Mouse (Mus musculus) embryonic facial prominence, embryonic 13.5 days (tissue): ENCODE measurements around the gene Sesn3. TPM values are rescaled to one million over a fixed set of nuclear protein-coding genes. Genes with fewer than 3 reads are reported as not detected.
A peak's percentile ranks its signal among the peaks of the same experiment; 100 is the strongest.

Experiments
- ATAC-seq: fragments of 200-750 bp; cut with Nextera tagmentation; 2 replicates; pipeline ENCODE4 v1.8.0; 2017; ENCODE audit warnings: low read depth; ENCODE audit not compliant: insufficient number of reproducible peaks, insufficient read depth, low FRiP score, low TSS enrichment
- H3K27ac ChIP-seq: fragments of 300-500 bp; sonication (generic); 2 replicates; pipeline ENCODE4 v1.5.1; 2015; ENCODE audit warnings: moderate library complexity, mild to moderate bottlenecking, inconsistent platforms
- H3K27me3 ChIP-seq: fragments of 300-500 bp; sonication (generic); 2 replicates; pipeline ENCODE4 v1.6.1; 2015; ENCODE audit warnings: mild to moderate bottlenecking, inconsistent platforms
- H3K36me3 ChIP-seq: fragments of 300-500 bp; sonication (generic); 2 replicates; pipeline ENCODE4 v1.6.1; 2015; ENCODE audit warnings: mild to moderate bottlenecking, inconsistent platforms
- H3K4me1 ChIP-seq: fragments of 300-500 bp; sonication (generic); 2 replicates; pipeline ENCODE4 v1.6.1; 2015; ENCODE audit warnings: inconsistent platforms
- H3K4me2 ChIP-seq: fragments of 300-500 bp; sonication (generic); 2 replicates; pipeline ENCODE4 v1.6.1; 2015; ENCODE audit warnings: moderate library complexity, mild to moderate bottlenecking, inconsistent platforms
- H3K4me3 ChIP-seq: fragments of 300-500 bp; sonication (generic); 2 replicates; pipeline ENCODE4 v1.5.1; 2015; ENCODE audit warnings: mild to moderate bottlenecking, inconsistent platforms
- H3K9ac ChIP-seq: fragments of 300-500 bp; sonication (generic); 2 replicates; pipeline ENCODE4 v1.6.1; 2015; ENCODE audit warnings: mild to moderate bottlenecking, inconsistent platforms
- H3K9me3 ChIP-seq: fragments of 300-500 bp; sonication (generic); 2 replicates; pipeline ENCODE4 v1.6.1; 2016; ENCODE audit warnings: inconsistent platforms
- WGBS: fragments of 180-500 bp; shearing (Covaris S2); methylation state at CpG from one replicate; pipeline ENCODE4 v1.1.7; 2015; ENCODE audit warnings: mixed read lengths; 5-methylcytosine and 5-hydroxymethylcytosine counted together
- polyA plus RNA-seq: library from polyadenylated mRNA; unstranded; fragments of >200 nt; fragmentation: Nextera tagmentation; extraction: Ambion mirVana; gene quantifications from 2 replicates; pipeline ENCODE4 v1.2.1, GENCODE M21; 2015

Sesn3 gene
- polyA plus RNA-seq, 1 experiment from 2014 or later = 27.5 TPM

DNA sequence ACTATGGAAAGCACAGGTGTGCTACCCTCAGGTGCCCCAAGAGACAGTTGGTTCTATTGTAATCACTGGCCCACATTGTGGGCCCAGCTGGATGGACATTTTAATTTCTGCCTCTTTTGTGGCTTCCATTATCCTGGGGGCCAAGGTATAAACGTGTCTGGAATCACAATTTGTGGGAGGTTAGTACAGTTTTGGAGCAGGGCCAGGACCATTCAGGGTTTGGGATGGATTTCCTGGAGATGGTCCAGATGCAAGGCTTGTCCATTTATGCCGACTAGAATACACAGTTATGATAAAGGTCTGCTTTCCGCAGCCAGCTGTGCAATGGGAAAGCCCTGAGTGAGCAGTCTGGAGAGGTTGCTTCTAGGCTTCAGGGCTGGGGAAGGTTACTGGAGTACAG lies 13.7 kb upstream of the Sesn3 start:
- H3K9me3 ChIP-seq = no peaks in the 10 kb centered on the region
- H3K27ac ChIP-seq = no peak overlapping the region
- H3K36me3 ChIP-seq = no peaks in the 10 kb centered on the region
- no peak overlapping the region for H3K4me3 ChIP-seq
- no peak overlapping the region for H3K4me2 ChIP-seq
- 0 out of 2 replicates have a peak, but pooled peaks cover 4% of the 10 kb centered on the region for H3K4me1 ChIP-seq
- no peaks in the 10 kb centered on the region for H3K27me3 ChIP-seq
- no peak for ATAC-seq
- WGBS = 57% methylated on average over 3 of the region's 3 CpGs
- H3K9ac ChIP-seq = no peak overlapping the region

DNA sequence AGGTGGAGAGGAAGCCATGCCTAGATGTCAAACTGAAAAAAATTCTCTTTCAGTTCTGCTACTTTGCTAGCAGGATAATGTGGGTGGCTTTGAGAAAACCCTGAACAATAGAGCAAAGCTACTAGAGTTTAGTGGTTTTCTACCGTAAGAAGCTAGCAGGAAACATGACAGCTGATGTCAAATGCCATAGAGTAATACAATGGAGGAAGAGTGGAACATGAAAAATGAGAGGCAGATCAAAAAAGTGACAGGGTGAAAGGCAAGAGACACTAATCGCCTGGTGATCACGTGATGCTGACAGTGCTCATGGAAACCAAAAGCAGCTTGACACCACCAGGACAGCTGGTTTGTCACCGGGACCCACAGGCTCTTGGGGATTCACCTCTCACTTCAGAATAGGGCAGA lies 12.3 kb upstream of the Sesn3 start:
- no peak overlapping the region for H3K4me2 ChIP-seq
- no peaks in the 10 kb centered on the region for H3K36me3 ChIP-seq
- ATAC-seq = no peak
- no peaks in the 10 kb centered on the region for H3K27me3 ChIP-seq
- no peaks in the 10 kb centered on the region for H3K9me3 ChIP-seq
- H3K4me1 ChIP-seq = 0 out of 2 replicates have a peak, but pooled peaks cover 4% of the 10 kb centered on the region
- H3K9ac ChIP-seq = no peak overlapping the region
- H3K27ac ChIP-seq = no peak overlapping the region
- 64% methylated on average over 4 of the region's 4 CpGs for WGBS
- no peak overlapping the region for H3K4me3 ChIP-seq

GRCm38 (mm10) chr9:14266470-14266869 lies 8.4 kb upstream of the Sesn3 start:
- no peaks in the 10 kb centered on the region for H3K9me3 ChIP-seq
- H3K4me1 ChIP-seq = no peaks in the 10 kb centered on the region
- H3K4me2 ChIP-seq = no peak overlapping the region
- ATAC-seq = no peak
- no peaks in the 10 kb centered on the region for H3K27me3 ChIP-seq
- no peak overlapping the region for H3K4me3 ChIP-seq
- 15% methylated on average over 2 of the region's 2 CpGs for WGBS
- no peak overlapping the region for H3K9ac ChIP-seq
- no peak overlapping the region for H3K27ac ChIP-seq
- H3K36me3 ChIP-seq = no peaks in the 10 kb centered on the region

GRCm38 (mm10) chr9:14268578-14268977 lies 6.3 kb upstream of the Sesn3 start:
- Histone ChIP-seq H3K9ac (no peak overlapping the region), H3K4me2 (no peak overlapping the region), H3K4me1 (no peaks in the 10 kb centered on the region), H3K4me3 (no peak overlapping the region), H3K27me3 (no peaks in the 10 kb centered on the region), H3K9me3 (no peaks in the 10 kb centered on the region), H3K36me3 (no peaks in the 10 kb centered on the region), H3K27ac (no peak overlapping the region)
- ATAC-seq = no peak
- WGBS = 71% methylated on average over 2 of the region's 2 CpGs

- WGBS = 80% methylated on average over 1 of the region's 1 CpGs
- Histone ChIP-seq H3K27me3 (no peaks in the 10 kb centered on the region), H3K27ac (no peak overlapping the region), H3K9me3 (no peaks in the 10 kb centered on the region), H3K9ac (no peak overlapping the region), H3K36me3 (no peaks in the 10 kb centered on the region), H3K4me2 (no peak overlapping the region), H3K4me1 (peaks cover 10% of the 10 kb centered on the region), H3K4me3 (no peak overlapping the region)
- ATAC-seq = no peak
Observed at GRCm38 (mm10) chr9:14272921-14273320, 1.9 kb upstream of the Sesn3 start.

- peak overlapping the region; percentile 98 for H3K27ac ChIP-seq
- ATAC-seq = no peak
- H3K4me3 ChIP-seq = peak overlapping the region; percentile 96
- H3K4me2 ChIP-seq = peak overlapping the region; percentile 60
- H3K27me3 ChIP-seq = no peaks in the 10 kb centered on the region
- H3K9ac ChIP-seq = peak overlapping the region; percentile 66; the same call in 1 of the 2 replicates
- no peaks in the 10 kb centered on the region for H3K9me3 ChIP-seq
- H3K36me3 ChIP-seq = no peaks in the 10 kb centered on the region
- H3K4me1 ChIP-seq = peaks cover 14% of the 10 kb centered on the region
- 41% methylated on average over 5 of the region's 5 CpGs for WGBS
Observed at GRCm38 (mm10) chr9:14274586-14274985, 281 bp upstream of the Sesn3 start.

- WGBS = under 1% methylated on average over 53 of the region's 54 CpGs
- Histone ChIP-seq H3K36me3 (no peaks in the 10 kb centered on the region), H3K4me1 (peaks cover 17% of the 10 kb centered on the region), H3K4me2 (peak overlapping the region; percentile 61), H3K9me3 (no peaks in the 10 kb centered on the region), H3K27me3 (no peaks in the 10 kb centered on the region), H3K27ac (peak overlapping the region; percentile 98), H3K4me3 (peak overlapping the region; percentile 96), H3K9ac (peak overlapping the region; percentile 98)
- ATAC-seq = peak; percentile 99
Observed at GRCm38 (mm10) chr9:14275792-14276480, 1.1 kb downstream of the Sesn3 start.

DNA sequence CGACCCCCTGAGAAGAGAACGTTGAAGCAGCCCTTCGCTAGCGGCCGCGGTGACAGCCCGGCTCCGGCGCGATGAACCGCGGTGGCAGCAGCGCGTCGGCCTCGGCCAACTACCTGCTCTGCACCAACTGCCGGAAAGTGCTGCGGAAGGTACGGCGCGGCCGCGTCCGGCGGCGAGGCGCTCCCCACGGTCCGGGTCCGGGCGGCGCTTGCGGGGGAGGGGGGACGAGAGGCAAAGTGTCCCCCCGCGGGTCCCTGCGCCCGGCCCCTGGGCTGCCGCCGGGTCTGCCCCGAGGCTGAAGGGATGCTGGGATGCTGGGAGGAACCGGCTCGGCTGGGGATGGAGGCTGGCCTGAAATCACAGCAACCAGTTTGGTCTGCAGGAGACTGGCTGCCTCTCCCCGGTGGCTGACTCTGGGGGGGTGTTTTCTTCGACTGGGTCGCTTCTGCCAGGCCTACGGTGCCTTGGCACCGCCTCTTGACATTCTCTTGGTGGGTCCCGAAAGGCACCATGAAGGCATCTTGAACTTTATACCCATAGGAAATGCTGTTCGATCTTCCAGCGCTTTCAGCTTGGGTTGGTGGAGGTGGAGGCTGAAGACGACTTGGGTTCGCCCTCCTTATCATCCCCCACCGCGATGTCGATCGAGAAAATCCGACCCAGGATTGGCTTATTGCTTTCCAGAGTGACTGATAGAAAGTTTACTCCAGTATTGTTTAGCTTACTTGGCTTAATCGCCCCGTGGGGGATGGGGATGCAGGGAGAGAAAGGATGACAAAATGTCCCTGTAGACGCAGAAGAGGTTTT lies 1.8 kb downstream of the Sesn3 start:
- Histone ChIP-seq H3K9me3 (no peaks in the 10 kb centered on the region), H3K4me2 (peak overlapping the region; percentile 61), H3K4me1 (peaks cover 17% of the 10 kb centered on the region), H3K27ac (peak overlapping the region; percentile 98), H3K36me3 (no peaks in the 10 kb centered on the region), H3K9ac (peak overlapping the region; percentile 98), H3K27me3 (no peaks in the 10 kb centered on the region), H3K4me3 (peak overlapping the region; percentile 96)
- under 1% methylated on average over 60 of the region's 61 CpGs for WGBS
- peak; percentile 35 for ATAC-seq

DNA sequence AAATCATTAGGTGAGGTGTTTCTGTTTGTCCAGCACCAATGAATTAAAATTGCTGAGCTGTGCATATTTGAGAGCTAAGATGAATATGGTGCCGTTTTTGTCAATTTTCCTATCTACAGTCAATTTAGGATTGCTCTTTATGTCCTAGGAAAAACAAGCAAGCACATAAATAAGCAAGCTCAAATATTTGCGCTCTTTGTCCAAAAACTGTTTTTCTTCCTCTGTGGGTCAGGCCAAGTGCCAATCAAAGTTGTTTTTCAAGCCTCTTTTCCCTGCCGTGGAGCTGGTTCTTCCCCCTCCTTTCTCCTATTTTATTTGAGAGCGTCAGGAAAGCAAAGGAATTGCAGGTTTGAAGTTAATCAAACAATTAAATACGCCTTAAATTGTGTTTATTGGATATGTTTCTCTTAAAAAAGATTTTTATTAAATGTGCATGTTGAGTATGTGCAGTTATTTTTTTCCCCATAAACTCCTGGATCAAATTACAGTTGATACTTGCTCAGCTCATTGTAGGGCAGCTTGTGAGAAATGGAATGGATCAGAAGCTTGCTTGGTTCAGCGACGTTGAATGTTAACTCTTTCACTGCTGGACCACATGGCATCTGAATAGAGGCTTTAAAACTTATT lies 2.6 kb downstream of the Sesn3 start:
- under 1% methylated on average over 7 of the region's 7 CpGs for WGBS
- peak overlapping the region; percentile 96 for H3K4me3 ChIP-seq
- peak overlapping the region; percentile 98 for H3K9ac ChIP-seq
- H3K4me1 ChIP-seq = peaks cover 17% of the 10 kb centered on the region
- no peaks in the 10 kb centered on the region for H3K36me3 ChIP-seq
- no peaks in the 10 kb centered on the region for H3K27me3 ChIP-seq
- no peak for ATAC-seq
- H3K27ac ChIP-seq = peak overlapping the region; percentile 98
- peak overlapping the region; percentile 61 for H3K4me2 ChIP-seq
- H3K9me3 ChIP-seq = no peaks in the 10 kb centered on the region

DNA sequence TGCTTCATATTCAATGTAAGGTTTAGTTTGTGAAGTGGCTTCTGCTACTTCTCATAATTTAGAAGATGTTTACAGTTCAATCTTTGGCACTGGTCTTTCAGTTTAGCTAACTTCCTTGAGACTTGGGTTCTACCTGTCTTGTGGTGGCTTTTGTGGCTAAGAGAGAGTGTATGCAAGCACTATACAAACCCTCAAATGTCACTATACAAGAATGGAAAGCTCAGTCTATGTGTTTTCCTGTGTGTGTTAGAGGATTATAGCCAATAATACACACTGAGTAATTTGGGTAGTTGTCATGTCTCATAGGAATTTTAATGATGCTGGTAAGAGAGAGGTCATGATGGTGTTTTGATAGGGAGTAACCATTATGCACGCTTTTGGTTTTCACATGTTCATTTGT lies 5.8 kb downstream of the Sesn3 start:
- no peak for ATAC-seq
- no peaks in the 10 kb centered on the region for H3K9me3 ChIP-seq
- no peak overlapping the region for H3K9ac ChIP-seq
- no peak overlapping the region for H3K4me2 ChIP-seq
- H3K4me3 ChIP-seq = no peak overlapping the region
- peaks cover 16% of the 10 kb centered on the region for H3K4me1 ChIP-seq
- 57% methylated on average over 1 of the region's 1 CpGs for WGBS
- H3K27ac ChIP-seq = no peak overlapping the region
- no peaks in the 10 kb centered on the region for H3K36me3 ChIP-seq
- no peaks in the 10 kb centered on the region for H3K27me3 ChIP-seq

DNA sequence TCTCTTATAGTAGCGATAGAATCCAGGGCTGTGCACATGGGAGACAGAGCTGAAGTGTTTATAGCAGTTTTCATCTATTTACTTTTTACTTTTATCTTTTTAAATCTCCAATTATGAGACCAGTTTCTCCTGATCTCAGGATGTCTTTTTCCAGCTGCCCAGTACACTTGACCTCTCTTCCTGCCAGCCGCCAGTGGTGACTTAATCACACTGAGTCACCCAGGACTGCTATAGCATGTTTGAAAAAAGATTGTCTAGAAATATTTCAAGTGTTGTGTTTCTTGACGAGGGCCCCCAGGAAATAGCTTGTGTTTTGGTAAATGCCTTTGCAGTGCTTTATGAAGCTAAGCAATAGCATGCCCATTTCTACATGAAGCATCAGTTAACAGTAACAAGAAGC lies 10.2 kb downstream of the Sesn3 start:
- ATAC-seq = no peak
- Histone ChIP-seq H3K27ac (no peak overlapping the region), H3K4me3 (no peak overlapping the region), H3K27me3 (no peaks in the 10 kb centered on the region), H3K36me3 (no peaks in the 10 kb centered on the region), H3K4me1 (peaks cover 23% of the 10 kb centered on the region; the same call in 1 of the 2 replicates), H3K9me3 (no peaks in the 10 kb centered on the region), H3K4me2 (no peak overlapping the region), H3K9ac (no peak overlapping the region)
- WGBS = 55% methylated on average over 3 of the region's 3 CpGs
